Mouse (Mus musculus) MEL (cell line): ENCODE measurements around the gene Crtap. TPM values are rescaled to one million over a fixed set of nuclear protein-coding genes. Genes with fewer than 3 reads are reported as not detected.

ENCODE experiments used
- DNase-seq: peaks from one replicate; pipeline ENCODE4 v3.0.0; 2011; ENCODE audit warnings: low read depth, low spot score
- H3K27ac ChIP-seq: 2 replicates; pipeline ENCODE4 v1.5.1; 2012; ENCODE audit warnings: low read depth, mild to moderate bottlenecking, control low read depth, low read length, moderate library complexity; ENCODE audit not compliant: control insufficient read depth
- H3K27me3 ChIP-seq, 2 experiments: fragments of 150-350 bp in 1 of 2; sonication (generic) in 1 of 2; 2 replicates each; pipeline ENCODE4 v1.6.1; 2012; ENCODE audit warnings: low read length in 2 of 2, mild to moderate bottlenecking in 2 of 2, improper control_type of control experiment in 1 of 2, moderate library complexity in 1 of 2; ENCODE audit not compliant: insufficient read depth in 2 of 2, control insufficient read depth in 1 of 2
- H3K36me3 ChIP-seq, 2 experiments: 2 replicates each; pipeline ENCODE4 v1.6.1; 2012 to 2014; ENCODE audit warnings: low read length in 2 of 2, improper control_type of control experiment in 1 of 2, inconsistent platforms in 1 of 2, mild to moderate bottlenecking in 1 of 2; ENCODE audit not compliant: insufficient read depth in 2 of 2, control insufficient read depth in 1 of 2
- H3K4me1 ChIP-seq, 2 experiments: fragments of 150-350 bp in 1 of 2; sonication (generic) in 1 of 2; 2 replicates each; pipeline ENCODE4 v1.6.1; 2012; ENCODE audit warnings: low read length in 2 of 2, improper control_type of control experiment in 1 of 2, mild to moderate bottlenecking in 1 of 2; ENCODE audit not compliant: insufficient read depth in 2 of 2, control insufficient read depth in 1 of 2
- H3K4me3 ChIP-seq, 2 experiments: fragments of 150-350 bp in 1 of 2; sonication (generic) in 1 of 2; 2 replicates each; pipeline ENCODE4 v1.5.1; 2012; ENCODE audit warnings: low read depth in 2 of 2, low read length in 2 of 2, mild to moderate bottlenecking in 2 of 2, moderate library complexity in 2 of 2, control low read depth in 1 of 2, improper control_type of control experiment in 1 of 2; ENCODE audit not compliant: control insufficient read depth in 1 of 2, insufficient read depth in 1 of 2
- H3K79me2 ChIP-seq: 2 replicates; pipeline ENCODE4 v1.6.1; 2012; ENCODE audit warnings: mild to moderate bottlenecking, low read length, moderate library complexity; ENCODE audit not compliant: control insufficient read depth, poor library complexity, insufficient read depth
- H3K9ac ChIP-seq: 2 replicates; pipeline ENCODE4 v1.6.1; 2012; ENCODE audit warnings: low read depth, mild to moderate bottlenecking, control low read depth, low read length, moderate library complexity; ENCODE audit not compliant: control insufficient read depth, poor library complexity, severe bottlenecking
- H3K9me3 ChIP-seq: fragments of 150-350 bp; sonication (generic); replicated peaks from 2 replicates; pipeline ENCODE4 v1.6.1; 2012; ENCODE audit warnings: mild to moderate bottlenecking, low read length, improper control_type of control experiment, moderate library complexity; ENCODE audit not compliant: insufficient read depth
- CHD1 ChIP-seq: IDR thresholded peaks from 2 replicates; pipeline ENCODE4 v1.6.1; 2012; ENCODE audit warnings: low read depth, mild to moderate bottlenecking, inconsistent platforms, low read length, improper control_type of control experiment
- CHD2 ChIP-seq: IDR thresholded peaks from 2 replicates; pipeline ENCODE4 v1.6.1; 2011; ENCODE audit warnings: low read length, improper control_type of control experiment
- ELF1 ChIP-seq: IDR thresholded peaks from 2 replicates; pipeline ENCODE4 v1.6.1; 2014; ENCODE audit warnings: low read depth, mild to moderate bottlenecking, inconsistent platforms, low read length, improper control_type of control experiment, moderate library complexity
- EP300 ChIP-seq, 2 experiments: IDR thresholded peaks; 2 replicates each; pipeline ENCODE4 v1.6.1; 2011; ENCODE audit warnings: improper control_type of control experiment in 2 of 2, low read length in 2 of 2, low read depth in 1 of 2, mild to moderate bottlenecking in 1 of 2
- ETS1 ChIP-seq: IDR thresholded peaks from 2 replicates; pipeline ENCODE4 v1.6.1; 2012; ENCODE audit warnings: low read depth, mild to moderate bottlenecking, inconsistent platforms, low read length, improper control_type of control experiment, moderate library complexity
- GATA1 ChIP-seq: IDR thresholded peaks from 2 replicates; pipeline ENCODE4 v1.6.1; 2011; ENCODE audit warnings: low read depth, low read length, improper control_type of control experiment
- HCFC1 ChIP-seq: IDR thresholded peaks from 2 replicates; pipeline ENCODE4 v1.6.1; 2012; ENCODE audit warnings: low read depth, mild to moderate bottlenecking, inconsistent platforms, low read length, improper control_type of control experiment, moderate library complexity
- JUND ChIP-seq: IDR thresholded peaks from 2 replicates; pipeline ENCODE4 v1.6.1; 2011; ENCODE audit warnings: low read depth, mild to moderate bottlenecking, improper control_type of control experiment, low read length
- MAZ ChIP-seq: IDR thresholded peaks from 2 replicates; pipeline ENCODE4 v1.6.1; 2012; ENCODE audit warnings: low read depth, mild to moderate bottlenecking, inconsistent platforms, low read length, improper control_type of control experiment
- MXI1 ChIP-seq: IDR thresholded peaks from 2 replicates; pipeline ENCODE4 v1.6.1; 2011; ENCODE audit warnings: mild to moderate bottlenecking, low read depth, low read length, improper control_type of control experiment
- NELFE ChIP-seq: IDR thresholded peaks from 2 replicates; pipeline ENCODE4 v1.6.1; 2011; ENCODE audit warnings: low read depth, low read length, improper control_type of control experiment
- NRF1 ChIP-seq: IDR thresholded peaks from 2 replicates; pipeline ENCODE4 v1.6.1; 2014; ENCODE audit warnings: low read depth, mild to moderate bottlenecking, inconsistent platforms, low read length, improper control_type of control experiment, moderate library complexity; ENCODE audit not compliant: poor library complexity, insufficient read depth, severe bottlenecking
- POLR2AphosphoS2 ChIP-seq: IDR thresholded peaks from 2 replicates; pipeline ENCODE4 v1.6.1; 2011; ENCODE audit warnings: low read length, improper control_type of control experiment
- POLR2AphosphoS5 ChIP-seq: IDR thresholded peaks from 2 replicates; pipeline ENCODE4 v1.6.1; 2012; ENCODE audit warnings: low read depth, borderline replicate concordance, mild to moderate bottlenecking, inconsistent platforms, low read length, moderate library complexity, mixed read lengths
- SIN3A ChIP-seq: IDR thresholded peaks from 2 replicates; pipeline ENCODE4 v1.6.1; 2012; ENCODE audit warnings: low read length, improper control_type of control experiment, inconsistent platforms
- SMC3 ChIP-seq: IDR thresholded peaks from 2 replicates; pipeline ENCODE4 v1.6.1; 2011; ENCODE audit warnings: low read depth, low read length, improper control_type of control experiment
- UBTF ChIP-seq: IDR thresholded peaks from 2 replicates; pipeline ENCODE4 v1.6.1; 2012; ENCODE audit warnings: low read depth, mild to moderate bottlenecking, inconsistent platforms, low read length, improper control_type of control experiment, moderate library complexity, borderline replicate concordance; ENCODE audit not compliant: insufficient read depth
- USF2 ChIP-seq, 2 experiments: IDR thresholded peaks; 2 replicates each; pipeline ENCODE4 v1.6.1; 2011 to 2012; ENCODE audit warnings: improper control_type of control experiment in 2 of 2, low read length in 2 of 2, borderline replicate concordance in 1 of 2, inconsistent platforms in 1 of 2, low read depth in 1 of 2, mild to moderate bottlenecking in 1 of 2; ENCODE audit not compliant: insufficient read depth in 1 of 2
- ZC3H11A ChIP-seq: IDR thresholded peaks from 2 replicates; pipeline ENCODE4 v1.6.1; 2012; ENCODE audit warnings: low read depth, mild to moderate bottlenecking, inconsistent platforms, low read length, improper control_type of control experiment
- polyA plus RNA-seq, 2 experiments: library from polyadenylated mRNA; stranded (reverse) in 1 of 2; unstranded in 1 of 2; fragments of >175 nt in 1 of 2; fragments of >200 nt in 1 of 2; gene quantifications; 2 replicates each; pipeline versions ENCODE4 v1.2.1 to v1.2.4; 2012; ENCODE audit warnings: low replicate concordance in 2 of 2, low read depth in 1 of 2; ENCODE audit not compliant: insufficient read length in 2 of 2, insufficient read depth in 1 of 2, missing spikeins in 1 of 2
- total RNA-seq: library from RNA; depleted of rRNA; stranded (reverse); fragments of 300-350 nt; gene quantifications from 2 replicates; pipeline ENCODE4 v1.2.3, GENCODE M21; 2012

Crtap gene
- total and polyA plus RNA-seq, 3 experiments = 21.5 to 62.2 TPM; not detected in 1

GRCm38 (mm10) chr9:114382936-114383710, 7.4 kb downstream of the Crtap start:
- Histone ChIP-seq H3K27me3 (no peaks in the 10 kb centered on the region), H3K27ac (no peak overlapping the region), H3K36me3 (peaks cover 0 to 1% of the 10 kb centered on the region in 2 experiments; a peak in 2 of 4 replicates), H3K9me3 (no peaks in the 10 kb centered on the region), H3K4me1 (no peaks in the 10 kb centered on the region), H3K9ac (no peak overlapping the region), H3K4me3 (no peak overlapping the region), H3K79me2 (no peaks in the 10 kb centered on the region)
- TF ChIP-seq SMC3 = no peak
- TF ChIP-seq SIN3A = no peak
- TF ChIP-seq HCFC1 = no peak
- no peak for TF ChIP-seq MXI1
- no peak for TF ChIP-seq ELF1
- no peak for TF ChIP-seq NELFE
- no peak for TF ChIP-seq MAZ
- no peak for TF ChIP-seq CHD1
- TF ChIP-seq GATA1 = no peak
- TF ChIP-seq NRF1 = no peak
- TF ChIP-seq ZC3H11A = no peak
- TF ChIP-seq POLR2AphosphoS2 = no peak
- no peak for TF ChIP-seq CHD2
- no peak for TF ChIP-seq POLR2AphosphoS5
- no peak for TF ChIP-seq USF2 (IDR thresholded peaks at IDR 0.05; ENCODE audit: borderline replicate concordance in 1 of 2, insufficient read depth in 1 of 2, low read depth in 1 of 2, low read length in 2 of 2)
- TF ChIP-seq JUND = no peak
- no peak for TF ChIP-seq EP300 (IDR thresholded peaks at IDR 0.05; ENCODE audit: low read depth in 1 of 2, low read length in 2 of 2)
- TF ChIP-seq UBTF = no peak
- no peak for TF ChIP-seq ETS1
- no peak for DNase-seq
